Mouse (Mus musculus): Measurements from ENCODE around the gene Rmdn2. TPM values are rescaled to one million over a fixed set of nuclear protein-coding genes. Genes with fewer than 3 reads are reported as not detected.

Gene Rmdn2
- polyA plus RNA-seq, 1 experiment = 10.6 TPM

- Histone ChIP-seq H3K4me3 (ENCODE audit: insufficient read depth, low read depth, low read length) (no peak overlapping the region), H3K27ac (replicated peaks; ENCODE audit: low read depth, low read length) (no peak overlapping the region), H3K4me1 (ENCODE audit: control insufficient read depth, insufficient read depth, insufficient read length, low read length) (no peaks in the 10 kb centered on the region)
Measured at GRCm38 (mm10) chr17:79650297-79650696, 38.6 kb downstream of the Rmdn2 start.

DNA sequence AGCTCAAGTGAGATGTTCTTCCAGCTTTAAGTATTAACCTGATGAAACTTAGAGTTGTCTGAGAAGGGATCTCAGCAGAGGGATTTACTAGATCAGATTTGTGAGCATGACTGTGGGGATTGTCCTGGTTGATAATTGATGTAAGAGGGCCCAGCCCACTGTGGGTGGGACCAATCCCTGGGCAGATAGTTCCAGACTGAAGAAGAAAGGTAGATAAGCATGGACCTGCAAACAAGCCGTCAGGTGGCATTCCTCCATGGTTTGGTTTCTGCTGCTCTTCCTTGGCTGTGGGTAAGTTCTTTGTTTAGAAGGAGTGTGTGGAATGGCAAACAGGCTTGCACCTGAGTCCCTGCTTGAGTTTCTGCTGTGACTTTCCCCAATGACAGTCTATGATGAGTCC is 41.5 kb downstream of the Rmdn2 start:
- H3K4me1 ChIP-seq (ENCODE audit: control insufficient read depth, insufficient read depth, insufficient read length, low read length) = no peaks in the 10 kb centered on the region

GRCm38 (mm10) chr17:79654187-79654586 is 42.5 kb downstream of the Rmdn2 start:
- Histone ChIP-seq H3K4me3 (ENCODE audit: insufficient read depth, low read depth, low read length) (no peak overlapping the region), H3K4me1 (ENCODE audit: control insufficient read depth, insufficient read depth, insufficient read length, low read length) (no peaks in the 10 kb centered on the region)

More for the DNA sequence above, 41.5 kb downstream of the Rmdn2 start:
- Histone ChIP-seq H3K27ac (replicated peaks; ENCODE audit: low read depth, low read length) (no peak overlapping the region), H3K4me3 (ENCODE audit: insufficient read depth, low read depth, low read length) (no peak overlapping the region)

GRCm38 (mm10) chr17:79657785-79658184 is 46.1 kb downstream of the Rmdn2 start:
- Histone ChIP-seq H3K4me1 (ENCODE audit: control insufficient read depth, insufficient read depth, insufficient read length, low read length) (no peaks in the 10 kb centered on the region), H3K4me3 (ENCODE audit: insufficient read depth, low read depth, low read length) (no peak overlapping the region), H3K27ac (replicated peaks; ENCODE audit: low read depth, low read length) (no peak overlapping the region)

More at GRCm38 (mm10) chr17:79654187-79654586, 42.5 kb downstream of the Rmdn2 start:
- no peak overlapping the region for H3K27ac ChIP-seq (replicated peaks; ENCODE audit: low read depth, low read length)

DNA sequence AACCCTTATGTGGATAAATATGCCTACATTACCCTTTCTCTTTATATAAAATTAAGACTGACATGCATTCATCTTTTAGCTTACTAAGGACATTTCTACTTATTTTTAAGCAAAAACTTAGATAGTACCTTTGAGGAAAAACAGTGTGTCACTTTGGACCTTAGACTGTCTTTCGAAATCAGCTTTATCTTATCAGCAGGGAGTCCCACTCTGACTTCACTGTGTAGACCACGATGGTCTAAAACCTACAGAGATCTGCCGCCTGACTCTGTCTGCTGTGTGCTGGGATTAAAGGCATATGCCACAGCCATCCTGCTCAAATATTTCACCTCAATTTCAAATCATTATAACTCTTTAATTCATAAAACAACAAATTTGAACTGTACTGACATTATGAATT is 46.8 kb downstream of the Rmdn2 start:
- no peak overlapping the region for H3K4me3 ChIP-seq (ENCODE audit: insufficient read depth, low read depth, low read length)
- no peaks in the 10 kb centered on the region for H3K4me1 ChIP-seq (ENCODE audit: control insufficient read depth, insufficient read depth, insufficient read length, low read length)
- no peak overlapping the region for H3K27ac ChIP-seq (replicated peaks; ENCODE audit: low read depth, low read length)

GRCm38 (mm10) chr17:79658863-79659262 is 47.2 kb downstream of the Rmdn2 start:
- Histone ChIP-seq H3K4me3 (ENCODE audit: insufficient read depth, low read depth, low read length) (no peak overlapping the region), H3K27ac (replicated peaks; ENCODE audit: low read depth, low read length) (no peak overlapping the region)

GRCm38 (mm10) chr17:79661387-79661786 is 49.7 kb downstream of the Rmdn2 start:
- Histone ChIP-seq H3K4me3 (ENCODE audit: insufficient read depth, low read depth, low read length) (no peak overlapping the region), H3K27ac (replicated peaks; ENCODE audit: low read depth, low read length) (no peak overlapping the region), H3K4me1 (ENCODE audit: control insufficient read depth, insufficient read depth, insufficient read length, low read length) (no peaks in the 10 kb centered on the region)

More at GRCm38 (mm10) chr17:79658863-79659262, 47.2 kb downstream of the Rmdn2 start:
- H3K4me1 ChIP-seq (ENCODE audit: control insufficient read depth, insufficient read depth, insufficient read length, low read length) = no peaks in the 10 kb centered on the region

GRCm38 (mm10) chr17:79661848-79662247 is 50.2 kb downstream of the Rmdn2 start:
- H3K4me3 ChIP-seq (ENCODE audit: insufficient read depth, low read depth, low read length) = no peak overlapping the region
- H3K27ac ChIP-seq (replicated peaks; ENCODE audit: low read depth, low read length) = no peak overlapping the region
- no peaks in the 10 kb centered on the region for H3K4me1 ChIP-seq (ENCODE audit: control insufficient read depth, insufficient read depth, insufficient read length, low read length)

DNA sequence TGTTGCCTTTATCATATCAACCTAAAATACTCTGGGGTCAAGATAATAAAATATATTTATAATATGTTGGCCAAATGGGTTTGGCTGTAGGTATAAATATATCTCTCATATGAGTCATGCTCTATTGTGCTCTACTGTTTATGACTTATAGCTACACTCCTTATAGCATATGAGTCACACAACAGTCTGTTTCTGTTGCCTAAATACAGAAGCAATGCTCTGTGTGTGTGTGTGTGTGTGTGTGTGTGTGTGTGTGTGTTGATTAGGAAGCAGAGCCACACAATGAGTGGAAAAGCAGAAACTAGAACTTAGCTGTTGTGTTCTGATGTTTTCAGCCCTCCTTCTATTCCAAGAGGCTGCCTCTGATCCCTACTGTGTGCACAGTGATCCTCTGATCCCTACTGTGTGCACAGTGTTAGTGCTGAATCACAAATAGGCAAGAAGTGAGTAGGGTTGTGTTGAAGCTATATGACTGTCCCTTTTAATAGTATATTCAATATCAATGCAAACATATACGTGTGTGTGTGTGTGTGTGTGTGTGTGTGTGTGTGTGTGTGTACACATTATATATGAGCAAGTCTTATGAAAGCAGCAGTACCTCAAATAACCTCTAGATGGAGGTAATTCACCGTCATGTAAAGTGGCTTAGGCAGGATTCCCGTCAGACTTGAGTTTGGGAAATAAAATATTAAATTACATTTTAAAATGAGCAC is 51.9 kb downstream of the Rmdn2 start:
- Histone ChIP-seq H3K4me3 (ENCODE audit: insufficient read depth, low read depth, low read length) (no peak overlapping the region), H3K4me1 (ENCODE audit: control insufficient read depth, insufficient read depth, insufficient read length, low read length) (no peaks in the 10 kb centered on the region), H3K27ac (replicated peaks; ENCODE audit: low read depth, low read length) (no peak overlapping the region)

- Histone ChIP-seq H3K4me3 (ENCODE audit: insufficient read depth, low read depth, low read length) (no peak overlapping the region), H3K4me1 (ENCODE audit: control insufficient read depth, insufficient read depth, insufficient read length, low read length) (no peaks in the 10 kb centered on the region), H3K27ac (replicated peaks; ENCODE audit: low read depth, low read length) (no peak overlapping the region)
Measured at GRCm38 (mm10) chr17:79664106-79664417, 52.4 kb downstream of the Rmdn2 start.

- Histone ChIP-seq H3K4me1 (ENCODE audit: control insufficient read depth, insufficient read depth, insufficient read length, low read length) (no peaks in the 10 kb centered on the region), H3K27ac (replicated peaks; ENCODE audit: low read depth, low read length) (no peak overlapping the region), H3K4me3 (ENCODE audit: insufficient read depth, low read depth, low read length) (no peak overlapping the region)
Measured at GRCm38 (mm10) chr17:79670837-79671236, 59.2 kb downstream of the Rmdn2 start.

GRCm38 (mm10) chr17:79695106-79695505 is 83.4 kb downstream of the Rmdn2 start:
- Histone ChIP-seq H3K4me3 (ENCODE audit: insufficient read depth, low read depth, low read length) (no peak overlapping the region), H3K4me1 (ENCODE audit: control insufficient read depth, insufficient read depth, insufficient read length, low read length) (no peaks in the 10 kb centered on the region), H3K27ac (replicated peaks; ENCODE audit: low read depth, low read length) (no peak overlapping the region)

GRCm38 (mm10) chr17:79695541-79695940 is 83.9 kb downstream of the Rmdn2 start:
- no peak overlapping the region for H3K27ac ChIP-seq (replicated peaks; ENCODE audit: low read depth, low read length)
- no peak overlapping the region for H3K4me3 ChIP-seq (ENCODE audit: insufficient read depth, low read depth, low read length)
- no peaks in the 10 kb centered on the region for H3K4me1 ChIP-seq (ENCODE audit: control insufficient read depth, insufficient read depth, insufficient read length, low read length)

DNA sequence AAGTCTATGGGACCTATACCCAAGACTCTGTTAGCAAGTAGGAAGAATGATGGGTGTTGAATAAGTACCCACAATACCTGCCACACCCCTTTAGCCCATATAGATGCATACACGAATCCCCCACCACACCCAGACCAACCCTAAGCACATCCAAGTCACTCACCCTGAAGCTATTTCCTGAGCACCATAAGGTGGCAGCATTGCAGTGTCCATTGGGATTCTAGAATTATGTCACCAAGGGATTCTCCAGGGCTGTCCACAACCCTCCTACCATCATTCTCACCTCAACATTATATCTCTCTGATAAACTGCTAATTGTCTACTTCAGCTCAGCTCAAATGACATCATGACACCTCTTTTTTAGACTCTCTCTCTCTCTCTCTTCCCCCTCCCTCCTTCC is 87.5 kb downstream of the Rmdn2 start:
- H3K4me3 ChIP-seq (ENCODE audit: insufficient read depth, low read depth, low read length) = no peak overlapping the region
- H3K27ac ChIP-seq (replicated peaks; ENCODE audit: low read depth, low read length) = no peak overlapping the region
- no peaks in the 10 kb centered on the region for H3K4me1 ChIP-seq (ENCODE audit: control insufficient read depth, insufficient read depth, insufficient read length, low read length)

DNA sequence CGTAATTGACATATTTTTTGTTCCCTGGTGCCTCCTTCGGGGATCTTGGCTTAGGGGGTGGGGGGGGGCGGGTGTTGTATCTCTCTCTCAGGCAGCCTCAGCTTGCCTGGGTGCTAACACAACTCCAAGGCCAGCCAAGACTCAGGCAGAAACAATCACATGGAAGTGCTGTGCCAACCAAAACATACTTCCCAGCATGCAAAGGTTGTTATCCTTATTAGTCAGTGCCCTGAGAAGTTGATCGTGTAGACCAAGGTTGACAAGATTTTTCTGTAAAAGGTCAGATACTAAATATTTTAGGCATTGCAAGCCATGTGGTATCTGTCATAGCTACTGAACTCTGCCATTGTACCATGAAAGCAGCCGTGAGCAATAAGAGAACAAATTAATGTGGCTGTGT is 89.2 kb downstream of the Rmdn2 start:
- H3K27ac ChIP-seq (replicated peaks; ENCODE audit: low read depth, low read length) = no peak overlapping the region
- H3K4me1 ChIP-seq (ENCODE audit: control insufficient read depth, insufficient read depth, insufficient read length, low read length) = no peaks in the 10 kb centered on the region
- no peak overlapping the region for H3K4me3 ChIP-seq (ENCODE audit: insufficient read depth, low read depth, low read length)

DNA sequence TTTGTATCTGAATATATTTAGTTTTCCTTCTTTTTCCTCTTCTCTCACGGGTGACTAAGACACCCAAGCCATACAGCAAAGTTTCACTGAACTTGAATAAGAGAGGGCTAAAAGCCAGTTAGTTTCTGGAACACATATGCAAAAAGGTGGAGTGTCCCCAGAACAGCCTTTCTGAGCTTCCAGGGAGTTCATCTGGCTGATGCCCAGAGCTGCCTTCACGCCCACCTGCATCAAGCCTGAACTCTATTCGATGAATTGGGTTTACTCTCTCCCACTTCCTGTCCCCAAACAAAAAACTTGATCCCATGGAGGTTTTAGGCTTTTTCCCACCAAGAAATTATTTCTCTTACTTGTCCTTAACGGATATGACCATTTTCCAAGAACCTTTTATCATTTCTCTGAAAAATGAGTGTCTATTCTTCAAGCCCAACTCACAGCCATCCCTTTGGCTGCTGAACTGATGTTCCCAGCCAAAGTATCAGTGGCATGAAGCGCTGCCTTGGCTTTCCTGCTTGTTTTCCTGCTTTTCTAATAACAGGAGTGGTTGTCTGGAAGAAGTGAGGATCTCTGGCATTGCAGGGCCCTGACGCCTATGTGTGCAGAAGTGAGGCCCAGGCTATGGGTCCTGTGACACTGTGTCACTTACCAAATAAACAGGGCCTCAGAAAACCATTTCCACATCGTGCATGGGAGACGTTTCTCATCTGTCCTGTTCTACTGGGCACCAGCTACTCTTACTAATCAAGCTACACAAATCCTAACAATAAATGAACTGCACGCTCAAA is 94.2 kb downstream of the Rmdn2 start:
- peak overlapping the region; percentile 24 for H3K27ac ChIP-seq (replicated peaks; ENCODE audit: low read depth, low read length)

More for the DNA sequence above, 94.2 kb downstream of the Rmdn2 start:
- H3K4me1 ChIP-seq (ENCODE audit: control insufficient read depth, insufficient read depth, insufficient read length, low read length) = no peaks in the 10 kb centered on the region
- no peak overlapping the region for H3K4me3 ChIP-seq (ENCODE audit: insufficient read depth, low read depth, low read length)

Data from brown adipose tissue, adult 24 weeks (tissue).